Mouse (Mus musculus) CH12.LX (cell line): ENCODE measurements around the gene Inpp4b.

Source experiments
- CHD1 ChIP-seq: IDR thresholded peaks from 2 replicates; pipeline ENCODE4 v1.6.1; 2012; ENCODE audit warnings: low read depth, low read length, improper control_type of control experiment, inconsistent platforms
- CTCF ChIP-seq, 2 experiments: IDR thresholded peaks in 1 of 2; conservative IDR thresholded peaks in 1 of 2; 2 replicates each; pipeline ENCODE4 v1.5.1; 2011 to 2012; ENCODE audit warnings: low read depth in 2 of 2, low read length in 2 of 2, improper control_type of control experiment in 1 of 2, inconsistent platforms in 1 of 2, mild to moderate bottlenecking in 1 of 2, moderate library complexity in 1 of 2
- EP300 ChIP-seq: IDR thresholded peaks from 2 replicates; pipeline ENCODE4 v1.6.1; 2011; ENCODE audit warnings: low read length, improper control_type of control experiment
- GABPA ChIP-seq: IDR thresholded peaks from 2 replicates; pipeline ENCODE4 v1.6.1; 2012; ENCODE audit warnings: low read depth, low read length, improper control_type of control experiment, inconsistent platforms; ENCODE audit not compliant: insufficient replicate concordance
- JUND ChIP-seq: conservative IDR thresholded peaks from 2 replicates; pipeline ENCODE4 v1.6.1; 2011; ENCODE audit warnings: low read depth, low read length, improper control_type of control experiment
- KAT2A ChIP-seq: IDR thresholded peaks from 2 replicates; pipeline ENCODE4 v1.6.1; 2012; ENCODE audit warnings: low read length, improper control_type of control experiment, inconsistent platforms; ENCODE audit not compliant: insufficient replicate concordance
- MAFK ChIP-seq: IDR thresholded peaks from 2 replicates; pipeline ENCODE4 v1.6.1; 2011; ENCODE audit warnings: low read length, improper control_type of control experiment; ENCODE audit not compliant: insufficient replicate concordance
- MYC ChIP-seq: IDR thresholded peaks from 2 replicates; pipeline ENCODE4 v1.6.1; 2011; ENCODE audit warnings: low read depth, mild to moderate bottlenecking, improper control_type of control experiment, low read length
- POLR2A ChIP-seq: IDR thresholded peaks from 2 replicates; pipeline ENCODE4 v1.6.1; 2011; ENCODE audit warnings: low read depth, mild to moderate bottlenecking, improper control_type of control experiment, low read length
- TCF12 ChIP-seq: IDR thresholded peaks from 2 replicates; pipeline ENCODE4 v1.6.1; 2014; ENCODE audit warnings: low read depth, mild to moderate bottlenecking, inconsistent platforms, low read length, improper control_type of control experiment
- ZMIZ1 ChIP-seq: IDR thresholded peaks from 2 replicates; pipeline ENCODE4 v1.6.1; 2012; ENCODE audit warnings: low read depth, mild to moderate bottlenecking, inconsistent platforms, low read length, improper control_type of control experiment

DNA sequence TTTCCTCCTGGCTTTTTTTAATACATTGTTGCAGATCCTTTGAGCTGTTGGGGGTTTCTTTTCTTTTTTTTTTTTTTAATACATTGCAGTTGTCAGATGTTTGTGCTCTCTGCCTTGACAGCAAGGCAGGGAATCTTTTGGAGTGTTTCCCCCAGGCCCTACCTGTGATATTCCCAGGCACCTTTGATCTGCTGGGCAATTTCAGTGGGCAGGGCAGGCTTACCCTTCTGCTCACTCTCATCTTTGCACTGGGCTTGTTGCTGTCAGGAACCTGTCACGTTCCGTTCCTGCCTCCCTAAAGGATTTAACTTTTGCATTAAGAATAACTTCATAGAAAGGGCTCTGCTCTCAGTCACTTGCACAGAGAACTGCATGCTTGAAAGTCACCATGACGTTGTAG, 711.7 kb downstream of the Inpp4b start:
- TF ChIP-seq CTCF (conservative IDR thresholded peaks at IDR 0.05 in 1 of 2, IDR thresholded peaks at IDR 0.05 in 1 of 2; ENCODE audit: low read depth in 2 of 2, low read length in 2 of 2) (no peak), GABPA (no peak), EP300 (no peak), TCF12 (no peak), POLR2A (no peak), MYC (no peak), JUND (no peak), ZMIZ1 (no peak), MAFK (no peak), KAT2A (no peak), CHD1 (no peak)
